Mouse (Mus musculus): ENCODE measurements around the gene Dpp6. TPM values are rescaled to one million over a fixed set of nuclear protein-coding genes. Genes with fewer than 3 reads are reported as not detected.

The Dpp6 gene
- polyA plus RNA-seq, 1 experiment from 2014 or later: 3.9 TPM

GRCm38 (mm10) chr5:27292236-27292635 lies 475.2 kb downstream of the Dpp6 start:
- Histone ChIP-seq H3K36me3 (no peaks in the 10 kb centered on the region), H3K4me1 (no peaks in the 10 kb centered on the region), H3K9ac (no peak overlapping the region), H3K27me3 (no peaks in the 10 kb centered on the region), H3K9me3 (replicated peaks) (no peaks in the 10 kb centered on the region), H3K4me2 (replicated peaks) (no peak overlapping the region), H3K27ac (replicated peaks) (no peak overlapping the region), H3K4me3 (replicated peaks) (no peak overlapping the region)
- ATAC-seq (ENCODE audit: insufficient number of reproducible peaks, low FRiP score, low TSS enrichment, low read depth): no peak
- WGBS: 90% methylated on average over 7 of the region's 7 CpGs

- no peak for ATAC-seq (ENCODE audit: insufficient number of reproducible peaks, low FRiP score, low TSS enrichment, low read depth)
- H3K9me3 ChIP-seq (replicated peaks): no peaks in the 10 kb centered on the region
- no peak overlapping the region for H3K9ac ChIP-seq
- no peak overlapping the region for H3K4me3 ChIP-seq (replicated peaks)
- WGBS: 64% methylated on average over 2 of the region's 2 CpGs
- H3K4me2 ChIP-seq (replicated peaks): no peak overlapping the region
- no peaks in the 10 kb centered on the region for H3K27me3 ChIP-seq
- H3K4me1 ChIP-seq: no peaks in the 10 kb centered on the region
- no peak overlapping the region for H3K27ac ChIP-seq (replicated peaks)
- H3K36me3 ChIP-seq: no peaks in the 10 kb centered on the region
Observed at GRCm38 (mm10) chr5:27304115-27304514, 487.1 kb downstream of the Dpp6 start.

- Histone ChIP-seq H3K4me1 (no peaks in the 10 kb centered on the region), H3K36me3 (no peaks in the 10 kb centered on the region), H3K9me3 (replicated peaks) (no peaks in the 10 kb centered on the region), H3K27me3 (no peaks in the 10 kb centered on the region), H3K27ac (replicated peaks) (no peak overlapping the region), H3K9ac (no peak overlapping the region), H3K4me2 (replicated peaks) (no peak overlapping the region), H3K4me3 (replicated peaks) (no peak overlapping the region)
- WGBS: 40% methylated on average over 4 of the region's 4 CpGs
- peak; percentile 39 for ATAC-seq (ENCODE audit: insufficient number of reproducible peaks, low FRiP score, low TSS enrichment, low read depth)
Observed at GRCm38 (mm10) chr5:27306497-27307152, 489.6 kb downstream of the Dpp6 start.

DNA sequence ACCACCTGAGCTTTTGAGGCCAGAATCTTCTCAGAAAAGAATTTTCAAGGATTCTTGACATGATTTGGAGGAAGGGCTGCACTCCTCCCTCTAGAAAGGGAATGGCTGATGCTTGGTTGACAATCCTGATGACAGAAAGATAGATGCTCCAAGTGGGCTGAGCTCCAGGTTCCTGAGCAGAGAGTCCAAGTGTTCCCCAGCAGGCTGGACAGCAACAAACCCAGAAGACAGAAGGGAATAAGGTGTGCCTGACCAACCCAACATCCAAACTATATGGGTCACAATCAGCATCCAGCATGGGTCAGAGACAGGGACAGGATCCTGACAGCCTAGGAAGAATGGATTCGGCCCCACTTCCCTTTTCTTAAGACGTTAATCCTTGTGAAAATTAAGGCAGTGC lies 493.2 kb downstream of the Dpp6 start:
- Histone ChIP-seq H3K4me2 (replicated peaks) (no peak overlapping the region), H3K4me3 (replicated peaks) (no peak overlapping the region), H3K9me3 (replicated peaks) (no peaks in the 10 kb centered on the region), H3K36me3 (no peaks in the 10 kb centered on the region), H3K27ac (replicated peaks) (no peak overlapping the region), H3K27me3 (no peaks in the 10 kb centered on the region), H3K4me1 (no peaks in the 10 kb centered on the region), H3K9ac (no peak overlapping the region)
- no peak for ATAC-seq (ENCODE audit: insufficient number of reproducible peaks, low FRiP score, low TSS enrichment, low read depth)
- WGBS: 62% methylated on average over 2 of the region's 2 CpGs

GRCm38 (mm10) chr5:27316674-27317073 lies 499.7 kb downstream of the Dpp6 start:
- Histone ChIP-seq H3K27me3 (no peaks in the 10 kb centered on the region), H3K4me2 (replicated peaks) (no peak overlapping the region), H3K4me3 (replicated peaks) (no peak overlapping the region), H3K9ac (no peak overlapping the region), H3K36me3 (no peaks in the 10 kb centered on the region), H3K4me1 (no peaks in the 10 kb centered on the region), H3K27ac (replicated peaks) (no peak overlapping the region), H3K9me3 (replicated peaks) (no peaks in the 10 kb centered on the region)
- no peak for ATAC-seq (ENCODE audit: insufficient number of reproducible peaks, low FRiP score, low TSS enrichment, low read depth)
- 30% methylated on average over 1 of the region's 1 CpGs for WGBS

- no peak for ATAC-seq (ENCODE audit: insufficient number of reproducible peaks, low FRiP score, low TSS enrichment, low read depth)
- no peak overlapping the region for H3K27ac ChIP-seq (replicated peaks)
- no peaks in the 10 kb centered on the region for H3K27me3 ChIP-seq
- H3K4me1 ChIP-seq: no peaks in the 10 kb centered on the region
- no peaks in the 10 kb centered on the region for H3K36me3 ChIP-seq
- H3K4me3 ChIP-seq (replicated peaks): no peak overlapping the region
- no peak overlapping the region for H3K9ac ChIP-seq
- H3K4me2 ChIP-seq (replicated peaks): no peak overlapping the region
- H3K9me3 ChIP-seq (replicated peaks): no peaks in the 10 kb centered on the region
Observed at GRCm38 (mm10) chr5:27317264-27317663, 500.3 kb downstream of the Dpp6 start.

DNA sequence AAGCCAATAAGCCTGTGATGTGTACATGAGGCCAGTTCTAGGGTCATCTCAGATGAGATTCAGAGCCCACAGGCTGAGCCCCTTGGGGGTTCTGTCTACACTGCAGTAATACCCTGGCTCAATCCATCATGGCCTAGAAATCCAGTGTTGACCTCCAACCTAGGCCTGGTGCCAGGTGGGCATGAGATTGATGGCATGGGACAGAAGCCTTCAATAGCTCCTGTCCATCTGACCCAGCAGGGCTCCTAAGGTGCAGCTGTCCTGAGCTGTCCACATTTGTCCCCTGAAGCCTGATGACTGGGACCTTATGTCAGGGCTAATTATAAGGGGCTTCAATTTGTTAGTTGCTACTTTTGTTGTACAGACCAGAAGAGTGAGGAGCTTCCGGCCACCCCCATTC lies 500.8 kb downstream of the Dpp6 start:
- H3K9ac ChIP-seq: no peak overlapping the region

DNA sequence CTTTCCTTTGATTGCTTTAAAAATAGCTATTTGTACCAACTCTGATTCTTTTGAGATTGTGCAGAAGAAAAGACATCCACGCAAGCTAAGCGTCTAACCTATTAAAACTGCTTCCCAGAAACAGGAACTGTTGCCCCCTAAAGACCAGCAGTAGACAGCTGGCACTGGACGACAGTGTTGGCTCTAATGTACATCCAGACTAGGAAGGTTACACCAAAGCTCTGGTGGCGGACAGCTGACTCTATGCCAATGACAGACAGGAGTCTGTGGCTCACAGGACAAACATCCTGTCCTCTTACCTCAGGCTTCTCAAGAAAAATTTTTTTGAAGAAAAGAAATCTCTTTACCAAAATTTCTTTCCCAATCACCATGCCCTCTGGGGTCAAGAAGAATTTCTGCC lies 502.7 kb downstream of the Dpp6 start:
- no peaks in the 10 kb centered on the region for H3K4me1 ChIP-seq
- no peaks in the 10 kb centered on the region for H3K36me3 ChIP-seq
- ATAC-seq (ENCODE audit: insufficient number of reproducible peaks, low FRiP score, low TSS enrichment, low read depth): no peak
- H3K4me3 ChIP-seq (replicated peaks): no peak overlapping the region
- H3K27me3 ChIP-seq: no peaks in the 10 kb centered on the region
- H3K9ac ChIP-seq: no peak overlapping the region
- no peak overlapping the region for H3K27ac ChIP-seq (replicated peaks)
- H3K9me3 ChIP-seq (replicated peaks): no peaks in the 10 kb centered on the region
- WGBS: 74% methylated on average over 4 of the region's 4 CpGs
- H3K4me2 ChIP-seq (replicated peaks): no peak overlapping the region

More for the DNA sequence above, 500.8 kb downstream of the Dpp6 start:
- Histone ChIP-seq H3K27ac (replicated peaks) (no peak overlapping the region), H3K9me3 (replicated peaks) (no peaks in the 10 kb centered on the region), H3K27me3 (no peaks in the 10 kb centered on the region), H3K36me3 (no peaks in the 10 kb centered on the region), H3K4me1 (no peaks in the 10 kb centered on the region), H3K4me2 (replicated peaks) (no peak overlapping the region), H3K4me3 (replicated peaks) (no peak overlapping the region)
- 46% methylated on average over 1 of the region's 1 CpGs for WGBS
- no peak for ATAC-seq (ENCODE audit: insufficient number of reproducible peaks, low FRiP score, low TSS enrichment, low read depth)

DNA sequence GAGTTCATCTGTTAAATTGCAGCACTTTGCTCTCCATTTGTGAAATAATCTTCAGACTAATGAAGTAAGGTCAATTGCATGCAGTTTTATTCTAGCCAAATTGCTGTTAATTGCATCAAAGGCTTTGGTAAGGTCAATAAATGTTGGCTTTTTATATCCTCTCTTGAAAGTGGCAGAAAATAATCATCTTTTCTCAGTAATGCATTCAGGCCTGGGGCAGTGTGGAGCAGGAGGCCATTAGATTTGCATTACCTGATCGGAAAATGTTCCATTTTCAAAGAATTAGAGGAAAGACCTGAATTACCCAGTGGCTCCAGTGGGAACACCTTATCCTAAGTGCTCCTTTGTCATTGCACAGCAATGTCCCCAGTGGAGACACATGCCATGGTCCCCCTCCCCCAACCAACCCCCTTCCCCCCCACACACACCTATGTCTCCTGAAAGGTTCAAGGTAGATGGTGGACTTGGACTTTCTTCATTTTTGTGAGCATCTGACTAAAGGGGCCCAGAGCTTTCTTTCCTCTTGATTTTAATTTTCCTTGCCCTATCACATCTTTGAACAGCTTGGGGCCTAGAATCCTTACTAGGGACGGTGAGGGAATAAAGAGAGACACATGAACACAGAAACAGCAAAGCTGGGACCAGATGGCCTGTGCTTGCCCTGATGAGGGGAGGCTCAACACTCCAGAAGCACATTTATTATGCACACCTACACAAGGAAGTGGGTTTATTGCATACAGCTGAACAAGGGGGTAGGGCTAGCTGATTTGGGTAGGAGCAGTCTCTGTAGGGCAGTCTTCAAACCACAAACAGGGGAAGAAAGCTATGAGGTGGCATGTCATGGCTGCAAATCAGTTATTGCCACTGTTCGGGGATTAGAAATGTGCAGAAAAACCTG lies 506.1 kb downstream of the Dpp6 start:
- Histone ChIP-seq H3K4me1 (no peaks in the 10 kb centered on the region), H3K4me2 (replicated peaks) (no peak overlapping the region), H3K9ac (no peak overlapping the region), H3K36me3 (no peaks in the 10 kb centered on the region), H3K27me3 (no peaks in the 10 kb centered on the region), H3K9me3 (replicated peaks) (no peaks in the 10 kb centered on the region), H3K27ac (replicated peaks) (no peak overlapping the region), H3K4me3 (replicated peaks) (no peak overlapping the region)
- no peak for ATAC-seq (ENCODE audit: insufficient number of reproducible peaks, low FRiP score, low TSS enrichment, low read depth)
- WGBS: 59% methylated on average over 3 of the region's 3 CpGs

DNA sequence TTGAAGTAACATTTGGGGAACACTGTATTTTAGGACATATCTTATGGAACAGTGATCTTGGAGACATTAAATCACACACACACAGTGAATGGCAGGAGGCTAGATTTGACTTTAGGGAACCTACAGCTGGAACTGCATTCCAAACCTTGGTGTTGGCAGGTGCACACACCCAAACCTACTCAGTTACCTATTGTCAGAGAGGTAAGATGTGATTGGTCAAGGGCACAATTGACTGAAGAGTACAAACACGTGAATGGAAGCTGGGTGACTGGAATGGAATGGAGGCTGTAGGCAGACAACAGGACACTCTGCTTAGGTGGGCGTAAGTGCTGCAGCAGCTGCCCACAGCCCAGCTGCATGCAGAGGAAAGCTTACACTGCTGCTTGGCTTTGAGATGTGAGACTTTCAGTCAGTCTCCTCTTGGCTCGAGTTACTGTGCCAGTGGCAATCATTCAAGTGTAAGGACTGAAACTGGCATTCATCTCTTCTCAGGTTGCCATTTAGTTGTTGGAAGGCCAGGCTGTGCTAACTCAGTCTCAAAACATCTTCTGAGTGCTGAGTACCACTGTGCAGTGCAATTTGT lies 507.4 kb downstream of the Dpp6 start:
- H3K9me3 ChIP-seq (replicated peaks): no peaks in the 10 kb centered on the region
- no peak overlapping the region for H3K4me2 ChIP-seq (replicated peaks)
- no peaks in the 10 kb centered on the region for H3K36me3 ChIP-seq
- no peak overlapping the region for H3K9ac ChIP-seq
- peak; percentile 47; the same call in 1 of the 2 replicates for ATAC-seq (ENCODE audit: insufficient number of reproducible peaks, low FRiP score, low TSS enrichment, low read depth)
- H3K27me3 ChIP-seq: no peaks in the 10 kb centered on the region
- H3K4me1 ChIP-seq: no peaks in the 10 kb centered on the region
- no peak overlapping the region for H3K27ac ChIP-seq (replicated peaks)
- 60% methylated on average over 3 of the region's 3 CpGs for WGBS
- H3K4me3 ChIP-seq (replicated peaks): no peak overlapping the region

GRCm38 (mm10) chr5:27336698-27337097 lies 519.7 kb downstream of the Dpp6 start:
- H3K4me3 ChIP-seq (replicated peaks): no peak overlapping the region
- H3K36me3 ChIP-seq: no peaks in the 10 kb centered on the region
- 71% methylated on average over 2 of the region's 2 CpGs for WGBS
- H3K27me3 ChIP-seq: no peaks in the 10 kb centered on the region
- no peaks in the 10 kb centered on the region for H3K4me1 ChIP-seq
- ATAC-seq (ENCODE audit: insufficient number of reproducible peaks, low FRiP score, low TSS enrichment, low read depth): no peak
- no peak overlapping the region for H3K27ac ChIP-seq (replicated peaks)
- no peak overlapping the region for H3K4me2 ChIP-seq (replicated peaks)
- H3K9ac ChIP-seq: no peak overlapping the region
- no peaks in the 10 kb centered on the region for H3K9me3 ChIP-seq (replicated peaks)
